Mouse (Mus musculus): Measurements from ENCODE around the gene Fat1.

Fat1 gene

GRCm38 (mm10) chr8:44961492-44961891 is 26.2 kb downstream of the Fat1 start:
- no peak for DNase-seq (ENCODE audit: low read depth, low spot score)

- no peak for DNase-seq (ENCODE audit: low read depth, low spot score)
These were observed 27.5 kb downstream of the Fat1 start for GRCm38 (mm10) chr8:44962572-44963231.

- DNase-seq (ENCODE audit: low read depth, low spot score): no peak
These were observed 32.3 kb downstream of the Fat1 start for GRCm38 (mm10) chr8:44967521-44968039.

- DNase-seq (ENCODE audit: low read depth, low spot score): no peak
These were observed 34.8 kb downstream of the Fat1 start for GRCm38 (mm10) chr8:44970093-44970492.

- DNase-seq (ENCODE audit: low read depth, low spot score): no peak
These were observed 36.1 kb downstream of the Fat1 start for GRCm38 (mm10) chr8:44971346-44971745.

DNA sequence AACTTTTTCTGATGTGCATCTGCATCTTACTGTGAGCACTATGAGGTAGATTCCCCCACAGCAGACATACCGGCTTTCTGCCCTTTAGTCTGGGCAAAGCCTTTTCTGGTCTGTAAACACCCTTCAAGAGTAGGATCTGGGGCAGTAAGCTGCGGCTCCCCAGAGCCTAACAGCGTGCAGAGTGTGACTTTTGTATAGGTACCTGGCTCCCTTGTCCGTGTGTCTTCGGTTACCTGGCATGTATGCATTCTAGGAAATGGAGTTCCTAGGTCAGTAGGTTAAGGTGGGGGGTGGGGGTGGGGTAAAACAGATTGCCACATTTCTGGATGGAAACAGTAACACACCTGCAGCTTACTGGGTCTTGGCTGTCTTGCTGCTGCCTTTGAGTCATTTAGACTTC is 36.7 kb downstream of the Fat1 start:
- DNase-seq (ENCODE audit: low read depth, low spot score): no peak

GRCm38 (mm10) chr8:44975113-44975512 is 39.9 kb downstream of the Fat1 start:
- DNase-seq (ENCODE audit: low read depth, low spot score): no peak

DNA sequence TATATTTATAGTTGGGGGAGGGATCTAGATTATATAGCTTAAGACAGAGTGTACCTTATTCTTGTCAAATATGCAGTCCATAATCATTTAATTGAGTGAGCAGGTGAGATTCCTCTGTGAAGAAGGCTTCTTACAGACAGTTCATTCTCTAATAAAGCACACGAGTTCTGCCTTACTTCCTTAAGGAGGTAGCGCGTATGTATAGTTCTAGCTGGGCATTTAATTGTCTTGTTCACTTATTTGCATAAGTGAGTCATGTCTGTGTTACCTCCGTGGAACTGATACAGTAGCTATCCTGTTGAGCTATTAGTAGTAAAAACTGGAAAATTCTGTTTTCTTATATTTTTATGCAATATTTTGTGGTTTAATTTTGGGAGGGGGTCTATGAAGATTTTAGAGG is 40.4 kb downstream of the Fat1 start:
- DNase-seq (ENCODE audit: low read depth, low spot score): no peak

DNA sequence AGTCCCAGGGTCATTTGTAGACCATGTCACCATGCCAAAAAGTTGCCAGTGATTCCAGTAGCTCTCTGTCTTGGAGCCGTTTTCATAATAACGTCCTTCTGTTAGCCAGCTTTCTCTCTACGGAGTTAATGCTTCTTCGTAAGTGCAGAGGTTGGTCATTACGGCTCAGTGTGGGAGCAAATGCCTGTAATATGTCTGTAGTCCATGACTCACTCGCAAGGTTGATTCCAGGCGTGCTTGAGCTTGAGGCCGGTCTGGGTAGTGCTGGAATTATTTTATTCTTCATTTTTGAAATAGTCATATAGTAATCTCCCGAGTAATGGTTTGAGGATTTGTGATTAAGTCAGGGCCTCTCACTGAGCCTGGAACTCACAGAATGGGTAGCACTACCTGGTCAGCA is 43.4 kb downstream of the Fat1 start:
- no peak for DNase-seq (ENCODE audit: low read depth, low spot score)

DNA sequence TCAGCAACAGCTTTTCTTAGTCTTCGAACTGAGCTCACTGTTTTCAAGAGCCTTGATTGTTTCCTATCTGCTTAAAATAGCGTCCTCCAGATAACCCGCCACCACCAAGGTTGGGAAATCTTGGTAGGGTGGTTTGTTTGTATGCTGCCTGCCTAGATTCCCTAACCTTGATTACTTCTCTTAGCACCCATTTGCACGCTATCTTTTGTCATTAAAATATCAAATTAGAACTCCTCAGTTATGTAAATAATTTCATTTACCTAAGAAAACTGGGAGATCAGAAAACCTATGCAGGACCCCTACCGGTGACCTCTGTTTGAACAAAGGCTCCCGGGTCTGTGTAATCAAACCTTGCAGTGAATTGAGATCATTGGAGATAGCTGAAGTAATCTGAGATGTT is 44.0 kb downstream of the Fat1 start:
- no peak for DNase-seq (ENCODE audit: low read depth, low spot score)

DNA sequence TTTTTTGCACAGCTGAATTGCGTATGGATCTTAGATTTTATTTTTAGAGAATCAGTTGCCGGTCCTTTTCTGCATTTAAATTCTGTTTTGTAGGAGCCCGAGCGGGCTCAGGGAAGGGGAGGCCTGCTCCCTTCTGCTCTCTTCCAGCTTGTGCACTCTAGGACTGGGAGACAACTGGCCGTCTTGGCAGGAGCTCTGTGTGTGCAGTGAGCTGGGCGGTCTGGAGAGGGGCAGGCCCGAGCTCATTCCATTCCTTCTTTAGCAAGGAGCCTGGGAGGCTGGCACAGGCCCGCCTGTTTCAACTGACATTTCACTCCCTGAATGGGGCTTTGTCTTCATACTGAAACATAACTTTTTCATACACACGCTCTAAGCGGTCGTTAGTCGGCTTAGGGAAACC is 44.8 kb downstream of the Fat1 start:
- DNase-seq (ENCODE audit: low read depth, low spot score): no peak

DNA sequence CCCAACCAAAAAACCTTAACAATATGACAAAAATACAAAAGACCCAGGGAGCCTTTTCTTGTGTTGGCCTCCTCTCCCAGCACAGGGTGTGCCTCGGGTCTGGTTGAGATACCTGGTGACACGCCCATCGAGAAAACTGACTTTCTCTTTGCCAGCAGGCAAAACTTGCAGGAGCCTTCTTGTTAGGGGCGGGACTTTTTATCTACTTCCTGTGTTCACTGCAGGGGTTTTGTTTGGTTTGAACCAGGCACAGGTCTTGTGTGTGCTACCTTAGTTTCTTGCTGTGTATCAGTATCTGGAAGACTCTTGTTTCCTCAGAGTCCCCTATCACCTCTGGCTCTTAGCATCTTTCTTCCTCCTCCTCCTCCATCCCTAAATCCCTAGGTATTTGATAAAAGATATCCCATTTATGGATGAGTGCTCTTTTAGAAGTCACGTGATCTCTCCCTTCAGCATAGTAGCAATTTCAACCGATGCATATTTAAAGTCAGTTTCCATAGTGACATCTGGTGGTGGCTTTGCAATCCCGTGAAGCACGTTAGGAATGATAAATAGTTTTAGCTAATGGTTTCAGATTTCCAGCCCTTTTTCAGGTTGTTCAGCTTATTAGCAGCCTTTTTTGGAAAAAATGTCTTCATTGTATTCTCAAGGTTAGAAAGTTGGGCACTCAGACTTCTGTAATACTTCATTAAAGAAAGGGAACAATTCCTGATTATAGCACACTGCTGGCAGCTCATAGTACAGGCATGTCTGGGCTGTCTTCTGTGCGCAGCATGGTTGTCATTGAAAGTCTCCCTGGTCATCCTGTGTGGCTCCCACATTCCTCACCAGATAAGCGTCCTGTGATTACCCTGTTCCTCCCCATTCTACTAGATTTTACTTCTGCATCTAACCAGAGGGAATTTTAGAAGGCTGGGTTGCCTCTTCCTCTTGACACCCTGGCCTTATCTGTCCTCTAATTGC is 50.4 kb downstream of the Fat1 start:
- DNase-seq (ENCODE audit: low read depth, low spot score): peak; percentile 47

- no peak for DNase-seq (ENCODE audit: low read depth, low spot score)
These were observed 56.6 kb downstream of the Fat1 start for GRCm38 (mm10) chr8:44991700-44992487.

DNA sequence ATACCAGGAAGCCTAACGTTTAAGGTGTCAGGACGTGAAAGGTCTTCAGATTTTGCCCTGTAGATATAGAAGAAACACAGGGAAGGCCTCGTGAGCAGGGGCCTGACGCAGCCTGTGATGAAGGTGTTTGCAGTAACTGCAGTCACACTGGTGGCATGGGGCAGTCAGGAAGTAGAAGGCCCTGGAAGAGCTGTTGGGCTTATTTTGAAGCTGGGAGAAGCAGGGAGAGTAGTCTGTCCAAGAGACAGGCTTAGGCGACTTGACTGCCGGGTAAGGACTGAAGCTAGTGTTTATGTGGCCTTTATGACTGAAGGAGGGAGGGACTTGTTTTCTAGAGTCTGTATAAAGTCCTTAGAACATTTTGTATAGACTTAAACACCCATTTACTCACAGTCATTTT is 57.4 kb downstream of the Fat1 start:
- no peak for DNase-seq (ENCODE audit: low read depth, low spot score)

DNA sequence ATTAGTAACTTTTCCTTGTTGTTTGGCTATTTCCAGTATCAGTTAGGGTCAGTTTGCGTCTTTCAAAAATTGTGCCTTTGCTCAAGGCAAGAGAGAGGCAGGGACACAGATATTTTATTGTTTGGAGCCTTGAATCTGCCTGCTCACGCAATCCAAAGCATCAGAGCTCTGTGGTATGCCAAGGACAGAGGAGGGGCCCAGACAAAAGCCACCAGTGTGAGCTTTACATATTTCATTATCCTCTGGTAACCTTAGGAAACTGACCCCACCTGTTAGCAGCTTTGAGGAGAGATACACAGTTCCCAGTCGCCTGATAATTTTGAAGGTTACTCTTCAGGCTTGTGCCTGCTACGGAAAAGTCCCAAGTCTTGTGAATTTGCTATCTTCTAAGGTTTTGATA is 58.1 kb downstream of the Fat1 start:
- DNase-seq (ENCODE audit: low read depth, low spot score): no peak

- DNase-seq (ENCODE audit: low read depth, low spot score): no peak
These were observed 61.2 kb downstream of the Fat1 start for GRCm38 (mm10) chr8:44996493-44996892.

GRCm38 (mm10) chr8:44997321-44997720 is 62.1 kb downstream of the Fat1 start:
- DNase-seq (ENCODE audit: low read depth, low spot score): no peak

DNA sequence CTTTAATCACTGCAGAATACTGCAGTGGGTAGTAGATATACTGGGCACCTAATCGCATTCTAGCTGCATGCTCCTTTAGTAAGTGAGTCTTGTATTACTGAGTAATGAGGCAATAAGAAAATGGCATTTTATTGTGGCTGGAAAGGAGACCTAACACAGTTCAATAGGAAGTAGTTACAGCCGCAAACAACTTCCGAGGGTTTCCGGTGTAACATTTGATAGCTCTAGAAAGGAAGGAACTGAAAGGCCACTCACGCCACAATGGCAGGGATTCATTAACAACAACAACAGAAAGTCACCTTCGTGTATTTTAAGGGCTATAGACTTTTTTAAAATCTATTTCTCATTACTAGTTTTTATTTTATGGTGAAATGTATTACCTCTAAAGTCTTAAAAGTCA is 62.6 kb downstream of the Fat1 start:
- no peak for DNase-seq (ENCODE audit: low read depth, low spot score)

- DNase-seq (ENCODE audit: low read depth, low spot score): no peak
These were observed 63.0 kb downstream of the Fat1 start for GRCm38 (mm10) chr8:44998275-44998674.

GRCm38 (mm10) chr8:44998681-44999277 is 63.5 kb downstream of the Fat1 start:
- DNase-seq (ENCODE audit: low read depth, low spot score): peak; percentile 58

GRCm38 (mm10) chr8:45001577-45002197 is 66.4 kb downstream of the Fat1 start:
- no peak for DNase-seq (ENCODE audit: low read depth, low spot score)
